ENCODE assay signal across 12 mouse cellular contexts in genomic region chr7:68851981-68852575, GRCm38 (mm10).
A peak's percentile ranks its signal among the peaks of the same experiment; 100 is the strongest.
DNase-seq lines count a peak whose midpoint lies in the region; ATAC-seq and TF ChIP-seq lines count a peak whose summit lies in the region.
"Had no signal": no experiment of that assay in that cellular context is flagged by ENCODE, and none has a peak within 500 bp of the region (broad histone marks: within the 10 kb centered on the region; RNA-seq: fewer than 3 reads in every experiment).

No protein-coding gene starts in this region.

- no peak for TF ChIP-seq CTCF in forebrain, postnatal 0 days (IDR thresholded peaks at IDR 0.05; ENCODE audit: low read depth)

- no peak overlapping the region for H3K9ac ChIP-seq in kidney, embryonic 14.5 days (ENCODE audit: low read depth, low read length)
- no peak overlapping the region for H3K9ac ChIP-seq in forebrain, postnatal 0 days
- H3K9ac ChIP-seq in intestine, embryonic 15.5 days: no peak overlapping the region
- H3K9ac ChIP-seq in hindbrain, embryonic 13.5 days: no peak overlapping the region

- DNase-seq in kidney, adult 11 months: no peak
- DNase-seq in brain, adult 2 months (ENCODE audit: low read depth, low spot score): peak; percentile 71
- DNase-seq in forebrain, postnatal 0 days: peak; percentile 50
- peak; percentile 66 to 77 for DNase-seq in layer of hippocampus, postnatal 14 days (ENCODE audit: low spot score in 2 of 2)
- no peak for DNase-seq in limb, embryonic 10.5 days (ENCODE audit: low spot score)
- DNase-seq: cerebellum, adult 9-11 months; heart, postnatal 10 days; kidney, adult 2 months had no signal

- H3K36me3 ChIP-seq in kidney, embryonic 14.5 days (ENCODE audit: control insufficient read depth, insufficient read depth, low read length): no peaks in the 10 kb centered on the region
- no peaks in the 10 kb centered on the region for H3K36me3 ChIP-seq in forebrain, postnatal 0 days (ENCODE audit: insufficient read depth)
- H3K36me3 ChIP-seq in limb, embryonic 10.5 days: no peaks in the 10 kb centered on the region
- H3K36me3 ChIP-seq in intestine, embryonic 15.5 days: no peaks in the 10 kb centered on the region
- H3K36me3 ChIP-seq in hindbrain, embryonic 13.5 days: no peaks in the 10 kb centered on the region

- H3K4me1 ChIP-seq in kidney, embryonic 14.5 days (ENCODE audit: control insufficient read depth, insufficient read depth, low read length): no peaks in the 10 kb centered on the region
- no peaks in the 10 kb centered on the region for H3K4me1 ChIP-seq in forebrain, postnatal 0 days (ENCODE audit: insufficient read depth)
- no peaks in the 10 kb centered on the region for H3K4me1 ChIP-seq in limb, embryonic 10.5 days
- no peaks in the 10 kb centered on the region for H3K4me1 ChIP-seq in intestine, embryonic 15.5 days (replicated peaks)
- H3K4me1 ChIP-seq in hindbrain, embryonic 13.5 days (replicated peaks): peaks cover 5% of the 10 kb centered on the region; the same call in 1 of the 2 replicates

- H3K4me2 ChIP-seq in kidney, embryonic 14.5 days (replicated peaks; ENCODE audit: low read depth, low read length): no peak overlapping the region
- no peak overlapping the region for H3K4me2 ChIP-seq in forebrain, postnatal 0 days (ENCODE audit: low read depth)
- H3K4me2 ChIP-seq in intestine, embryonic 15.5 days (replicated peaks): no peak overlapping the region
- H3K4me2 ChIP-seq in hindbrain, embryonic 13.5 days: no peak overlapping the region
- H3K4me2 ChIP-seq: liver, embryonic 11.5 days had no signal

- H3K27ac ChIP-seq in kidney, embryonic 14.5 days (ENCODE audit: low read depth, low read length): no peak overlapping the region
- H3K27ac ChIP-seq in forebrain, postnatal 0 days (ENCODE audit: low read depth, low read length): no peak overlapping the region
- no peak overlapping the region for H3K27ac ChIP-seq in limb, embryonic 10.5 days
- H3K27ac ChIP-seq in intestine, embryonic 15.5 days: no peak overlapping the region
- H3K27ac ChIP-seq in hindbrain, embryonic 13.5 days: no peak overlapping the region

- WGBS in kidney, embryonic 14.5 days: 35% methylated on average over 3 of the region's 3 CpGs
- 41% methylated on average over 3 of the region's 3 CpGs for WGBS in forebrain, postnatal 0 days
- WGBS in limb, embryonic 10.5 days: 74% methylated on average over 3 of the region's 3 CpGs
- 65% methylated on average over 3 of the region's 3 CpGs for WGBS in intestine, embryonic 15.5 days
- whole genome bisulfite sequencing in hindbrain, embryonic 13.5 days: 52% methylated on average over 3 of the region's 3 CpGs

- ATAC-seq in kidney, embryonic 14.5 days (ENCODE audit: low FRiP score, low TSS enrichment): peak; percentile 73; the same call in 1 of the 2 replicates
- peak; percentile 78 for ATAC-seq in forebrain, postnatal 0 days
- ATAC-seq in intestine, embryonic 15.5 days: no peak
- no peak for ATAC-seq in hindbrain, embryonic 13.5 days (ENCODE audit: low FRiP score)

- H3K9me3 ChIP-seq in kidney, embryonic 14.5 days (ENCODE audit: control insufficient read depth, low read length): no peaks in the 10 kb centered on the region
- no peaks in the 10 kb centered on the region for H3K9me3 ChIP-seq in forebrain, postnatal 0 days (ENCODE audit: low read length)
- H3K9me3 ChIP-seq in limb, embryonic 10.5 days (replicated peaks): no peaks in the 10 kb centered on the region
- no peaks in the 10 kb centered on the region for H3K9me3 ChIP-seq in intestine, embryonic 15.5 days
- H3K9me3 ChIP-seq in hindbrain, embryonic 13.5 days: no peaks in the 10 kb centered on the region

- H3K27me3 ChIP-seq in kidney, embryonic 14.5 days (ENCODE audit: control insufficient read depth, insufficient read depth, low read length): no peaks in the 10 kb centered on the region
- H3K27me3 ChIP-seq in forebrain, postnatal 0 days (ENCODE audit: insufficient read depth, low read length): no peaks in the 10 kb centered on the region
- no peaks in the 10 kb centered on the region for H3K27me3 ChIP-seq in limb, embryonic 10.5 days (ENCODE audit: low read depth, poor library complexity, severe bottlenecking)
- no peaks in the 10 kb centered on the region for H3K27me3 ChIP-seq in intestine, embryonic 15.5 days (replicated peaks)
- no peaks in the 10 kb centered on the region for H3K27me3 ChIP-seq in hindbrain, embryonic 13.5 days

- no peak overlapping the region for H3K4me3 ChIP-seq in kidney, embryonic 14.5 days (ENCODE audit: low read length)
- H3K4me3 ChIP-seq in forebrain, postnatal 0 days (ENCODE audit: low read depth, low read length): no peak overlapping the region
- H3K4me3 ChIP-seq in limb, embryonic 10.5 days: no peak overlapping the region
- no peak overlapping the region for H3K4me3 ChIP-seq in intestine, embryonic 15.5 days (replicated peaks)
- no peak overlapping the region for H3K4me3 ChIP-seq in hindbrain, embryonic 13.5 days

Comparison
In these comparisons a context has a peak if more than half of its experiments do, and no peak if none do; other contexts are left out.
1. ATAC-seq: peak in kidney, embryonic 14.5 days (single experiment) and forebrain, postnatal 0 days (single experiment); none in intestine, embryonic 15.5 days (single experiment) and hindbrain, embryonic 13.5 days (single experiment).
2. DNase-seq: peak in brain, adult 2 months (single experiment), forebrain, postnatal 0 days (single experiment) and layer of hippocampus, postnatal 14 days (2 of 2); none in kidney, adult 11 months (single experiment) and limb, embryonic 10.5 days (single experiment).